8 mouse cellular contexts compared by ENCODE assay signal in genomic region chr1:161070352-161071271, GRCm38 (mm10). TPM values are rescaled to one million over a fixed set of nuclear protein-coding genes. Genes with fewer than 3 reads are reported as not detected.
DNase-seq lines count a peak whose midpoint lies in the region; ATAC-seq and TF ChIP-seq lines count a peak whose summit lies in the region.

Gene Dars2 (minus strand): TSS chr1:161070658.
Gene Cenpl (plus strand): TSS chr1:161070713.

- under 1% methylated on average over 57 of the region's 57 CpGs for WGBS in hindbrain, embryonic 10.5 days
- 1% methylated on average over 57 of the region's 57 CpGs for WGBS in lung, postnatal 0 days

- H3K36me3 ChIP-seq in hindbrain, embryonic 10.5 days, result peaks cover 20% of the 10 kb centered on the region
- H3K36me3 ChIP-seq in lung, postnatal 0 days (ENCODE audit: insufficient read depth, low read length), result no peaks in the 10 kb centered on the region

- peak; percentile 52 for TF ChIP-seq EP300 in lung, postnatal 0 days (IDR thresholded peaks at IDR 0.05)

- no peaks in the 10 kb centered on the region for H3K27me3 ChIP-seq in hindbrain, embryonic 10.5 days (ENCODE audit: insufficient read depth, poor library complexity, severe bottlenecking)
- no peaks in the 10 kb centered on the region for H3K27me3 ChIP-seq in lung, postnatal 0 days (replicated peaks; ENCODE audit: insufficient read depth, low read length)

- peak within 1 kb of the TSS; percentile 80 for H3K4me3 ChIP-seq in hindbrain, embryonic 10.5 days
- peak within 1 kb of the TSS; percentile 71 for H3K4me3 ChIP-seq in lung, postnatal 0 days (ENCODE audit: low read depth, low read length)

- peak; percentile 98 for ATAC-seq in frontal cortex, adult (ENCODE audit: low TSS enrichment)
- peak; percentile 98 for ATAC-seq in lung, postnatal 0 days

- peak within 1 kb of the TSS; percentile 93 for H3K27ac ChIP-seq in hindbrain, embryonic 10.5 days
- peak within 1 kb of the TSS; percentile 34 for H3K27ac ChIP-seq in lung, postnatal 0 days (ENCODE audit: low read length)

- no peaks in the 10 kb centered on the region for H3K9me3 ChIP-seq in hindbrain, embryonic 10.5 days
- H3K9me3 ChIP-seq in lung, postnatal 0 days (ENCODE audit: low read length), result no peaks in the 10 kb centered on the region

- peak; percentile 97 for DNase-seq in MN1 (ENCODE audit: low spot score)
- DNase-seq in cerebellum, adult 9-10 months, result peak; percentile 96
- peak; percentile 95 for DNase-seq in hindbrain, embryonic 10.5 days (ENCODE audit: low spot score)
- DNase-seq in layer of hippocampus, adult 9-11 months, result peak; percentile 97
- peak; percentile 99 for DNase-seq in lung, postnatal 0 days (ENCODE audit: low spot score)
- peak; percentile 91 for DNase-seq in ovary, postnatal 14 days (ENCODE audit: low spot score)
- peak; percentile 94 for DNase-seq in thymus, postnatal 14 days

- TF ChIP-seq CTCF in lung, postnatal 0 days (IDR thresholded peaks at IDR 0.05), result peak; percentile 41

- H3K4me1 ChIP-seq in hindbrain, embryonic 10.5 days (replicated peaks), result peaks cover 37% of the 10 kb centered on the region
- H3K4me1 ChIP-seq in lung, postnatal 0 days (ENCODE audit: insufficient read depth, low read depth, low read length), result peaks cover 17% of the 10 kb centered on the region; the same call in 1 of the 2 replicates

- peak within 1 kb of the TSS; percentile 71 for H3K9ac ChIP-seq in lung, postnatal 0 days (replicated peaks; ENCODE audit: low read depth)

- H3K4me2 ChIP-seq in lung, postnatal 0 days (replicated peaks; ENCODE audit: low read depth, low read length), result peak within 1 kb of the TSS; percentile 73

RNA-seq across cellular contexts. Expression of gene Dars2, which starts in this region (rescaled TPM):
- 48.2 and 65.0 TPM in 2 replicates for polyA plus RNA-seq in hindbrain, embryonic 10.5 days (2016; fragmentation: Nextera tagmentation; extraction: Ambion mirVana)
- 10.9 TPM in 2 replicates for polyA plus RNA-seq in lung, postnatal 0 days (2015; fragmentation: Nextera tagmentation; extraction: Ambion mirVana)

RNA-seq across cellular contexts. Expression of gene Cenpl, which starts in this region (rescaled TPM):
- 33.0 and 39.9 TPM in 2 replicates for polyA plus RNA-seq in hindbrain, embryonic 10.5 days (2016; fragmentation: Nextera tagmentation; extraction: Ambion mirVana)
- 4.5 and 5.6 TPM in 2 replicates for polyA plus RNA-seq in lung, postnatal 0 days (2015; fragmentation: Nextera tagmentation; extraction: Ambion mirVana)

Comparison
In these comparisons a context has a peak if more than half of its experiments do, and no peak if none do; other contexts are left out.
1. Peak in every context shown above with its lines: DNase-seq, ATAC-seq, H3K4me3 ChIP-seq and H3K27ac ChIP-seq.